Mouse (Mus musculus) liver, embryonic 14.5 days (tissue): ENCODE data around the gene Ccdc54. TPM values are rescaled to one million over a fixed set of nuclear protein-coding genes. Genes with fewer than 3 reads are reported as not detected.

Source experiments
- ATAC-seq: fragments of 200-750 bp; cut with Nextera tagmentation; 2 replicates; pipeline ENCODE4 v1.8.0; 2017; ENCODE audit warnings: moderate number of reproducible peaks, mild to moderate bottlenecking, moderate library complexity; ENCODE audit not compliant: insufficient read depth
- DNase-seq, 3 experiments: peaks; one replicate each; pipeline ENCODE4 v3.0.0-alpha.2; 2012 to 2013; ENCODE audit warnings: low read depth in 3 of 3, low spot score in 3 of 3
- H3K27ac ChIP-seq: fragments of 300-500 bp; sonication (generic); 2 replicates; pipeline ENCODE4 v1.5.1; 2014; ENCODE audit warnings: moderate library complexity, mild to moderate bottlenecking, control low read depth, inconsistent platforms
- H3K27me3 ChIP-seq: fragments of 300-500 bp; sonication (generic); 2 replicates; pipeline ENCODE4 v1.6.1; 2014; ENCODE audit warnings: mild to moderate bottlenecking, low read length, moderate library complexity; ENCODE audit not compliant: control insufficient read depth, insufficient read depth
- H3K36me3 ChIP-seq: fragments of 300-500 bp; sonication (generic); replicated peaks from 2 replicates; pipeline ENCODE4 v1.6.1; 2014; ENCODE audit warnings: low read depth; ENCODE audit not compliant: control insufficient read depth, insufficient read depth
- H3K4me1 ChIP-seq, 2 experiments: fragments of 200-500 bp in 1 of 2; fragments of 300-500 bp in 1 of 2; sonication (generic) in 1 of 2; replicated peaks; 2 replicates each; pipeline ENCODE4 v1.6.1; 2012 to 2014; ENCODE audit warnings: antibody characterized with exemption in 1 of 2, inconsistent platforms in 1 of 2, low read length in 1 of 2; ENCODE audit not compliant: control insufficient read depth in 2 of 2, insufficient read depth in 2 of 2
- H3K4me2 ChIP-seq: fragments of 300-500 bp; sonication (generic); 2 replicates; pipeline ENCODE4 v1.6.1; 2014; ENCODE audit warnings: low read depth, mild to moderate bottlenecking, control low read depth, moderate library complexity
- H3K4me3 ChIP-seq, 2 experiments: fragments of 200-500 bp in 1 of 2; fragments of 300-500 bp in 1 of 2; sonication (generic) in 1 of 2; 2 replicates each; pipeline ENCODE4 v1.5.1; 2012 to 2014; ENCODE audit warnings: low read depth in 2 of 2, low read length in 2 of 2, mild to moderate bottlenecking in 2 of 2, control low read depth in 1 of 2, inconsistent platforms in 1 of 2, moderate library complexity in 1 of 2; ENCODE audit not compliant: insufficient read depth in 1 of 2
- H3K9ac ChIP-seq: fragments of 300-500 bp; sonication (generic); replicated peaks from 2 replicates; pipeline ENCODE4 v1.6.1; 2014; ENCODE audit warnings: mild to moderate bottlenecking, control low read depth, moderate library complexity
- H3K9me3 ChIP-seq: fragments of 300-500 bp; sonication (generic); 2 replicates; pipeline ENCODE4 v1.6.1; 2016; ENCODE audit warnings: low read length, mixed read lengths; ENCODE audit not compliant: control insufficient read depth
- CTCF ChIP-seq: IDR thresholded peaks from 2 replicates; pipeline ENCODE4 v1.5.1; 2016; ENCODE audit warnings: antibody characterized with exemption, low read depth, control low read depth
- EP300 ChIP-seq: IDR thresholded peaks from 2 replicates; pipeline ENCODE4 v1.6.1; 2016; ENCODE audit warnings: antibody characterized with exemption, low read depth
- WGBS: fragments of 180-500 bp; shearing (Covaris S2); extraction: QIAGEN DNeasy Blood & Tissue Kit; methylation state at CpG from one replicate; pipeline ENCODE4 v1.1.7; 2014; ENCODE audit not compliant: insufficient replicate concordance; 5-methylcytosine and 5-hydroxymethylcytosine counted together
- polyA plus RNA-seq, 2 experiments: library from polyadenylated mRNA; depleted of rRNA in 1 of 2; stranded (reverse) in 1 of 2; unstranded in 1 of 2; fragments of >200 nt; fragmentation: Nextera tagmentation in 1 of 2; extraction: Ambion mirVana in 1 of 2; gene quantifications; 2 replicates each; pipeline versions ENCODE4 v1.2.1 to v1.2.3; 2012 to 2014

The Ccdc54 gene
- polyA plus RNA-seq, 2 experiments = not detected

GRCm38 (mm10) chr16:50587139-50587538 lies 3.8 kb downstream of the Ccdc54 start:
- Histone ChIP-seq H3K9me3 (no peaks in the 10 kb centered on the region), H3K4me1 (no peaks in the 10 kb centered on the region), H3K9ac (no peak overlapping the region), H3K36me3 (no peaks in the 10 kb centered on the region), H3K4me3 (no peak overlapping the region), H3K4me2 (no peak overlapping the region), H3K27me3 (no peaks in the 10 kb centered on the region), H3K27ac (no peak overlapping the region)
- no peak for ATAC-seq
- no peak for DNase-seq
- TF ChIP-seq EP300 (no peak), CTCF (no peak)
- WGBS = 62% methylated on average over 7 of the region's 7 CpGs

GRCm38 (mm10) chr16:50578361-50578760 lies 12.6 kb downstream of the Ccdc54 start:
- H3K4me2 ChIP-seq = no peak overlapping the region
- WGBS = 54% methylated on average over 6 of the region's 6 CpGs
- no peaks in the 10 kb centered on the region for H3K4me1 ChIP-seq
- no peaks in the 10 kb centered on the region for H3K9me3 ChIP-seq
- no peak overlapping the region for H3K9ac ChIP-seq
- no peak overlapping the region for H3K4me3 ChIP-seq
- H3K27ac ChIP-seq = no peak overlapping the region
- ATAC-seq (no peak), DNase-seq (no peak)
- H3K36me3 ChIP-seq = no peaks in the 10 kb centered on the region
- TF ChIP-seq EP300 (no peak), CTCF (no peak)
- no peaks in the 10 kb centered on the region for H3K27me3 ChIP-seq

- Histone ChIP-seq H3K4me1 (no peaks in the 10 kb centered on the region), H3K27ac (no peak overlapping the region), H3K36me3 (no peaks in the 10 kb centered on the region), H3K9me3 (no peaks in the 10 kb centered on the region), H3K27me3 (no peaks in the 10 kb centered on the region), H3K4me2 (no peak overlapping the region), H3K4me3 (no peak overlapping the region), H3K9ac (no peak overlapping the region)
- ATAC-seq = no peak
- DNase-seq = no peak
- TF ChIP-seq CTCF = no peak
- no peak for TF ChIP-seq EP300
- WGBS = 66% methylated on average over 13 of the region's 13 CpGs
Observed at GRCm38 (mm10) chr16:50572557-50572956, 18.4 kb downstream of the Ccdc54 start.

- Histone ChIP-seq H3K9ac (no peak overlapping the region), H3K27me3 (no peaks in the 10 kb centered on the region), H3K9me3 (no peaks in the 10 kb centered on the region), H3K36me3 (no peaks in the 10 kb centered on the region), H3K4me1 (no peaks in the 10 kb centered on the region), H3K4me3 (no peak overlapping the region), H3K4me2 (no peak overlapping the region), H3K27ac (no peak overlapping the region)
- no peak for DNase-seq
- no peak for ATAC-seq
- 60% methylated on average over 6 of the region's 6 CpGs for WGBS
- no peak for TF ChIP-seq EP300
- no peak for TF ChIP-seq CTCF
Observed at GRCm38 (mm10) chr16:50559163-50559771, 31.7 kb downstream of the Ccdc54 start.

GRCm38 (mm10) chr16:50553828-50554227 lies 37.1 kb downstream of the Ccdc54 start:
- Histone ChIP-seq H3K9me3 (no peaks in the 10 kb centered on the region), H3K4me2 (no peak overlapping the region), H3K27ac (no peak overlapping the region), H3K36me3 (no peaks in the 10 kb centered on the region), H3K4me3 (no peak overlapping the region), H3K4me1 (no peaks in the 10 kb centered on the region), H3K9ac (no peak overlapping the region), H3K27me3 (no peaks in the 10 kb centered on the region)
- no peak for TF ChIP-seq CTCF
- no peak for TF ChIP-seq EP300
- DNase-seq (no peak), ATAC-seq (no peak)
- 42% methylated on average over 2 of the region's 2 CpGs for WGBS
